Mouse (Mus musculus): ENCODE measurements around the gene Sf3b1.
"Not testable (repeated sequence)": the region's sequence is repeated elsewhere in the genome, so short reads cannot be mapped to it uniquely, and the experiment has no call there.

GRCm38 (mm10) chr1:55072328-55072727, 45.0 kb upstream of the Sf3b1 start:
- not testable (repeated sequence) for TF ChIP-seq CTCF, POLR2A (IDR thresholded peaks at IDR 0.05; ENCODE audit: extremely low read depth, insufficient read depth, low read length)
